Mouse (Mus musculus) urinary bladder, postnatal 36 days (tissue): ENCODE results near the gene Spint1.
A peak's percentile ranks its signal among the peaks of the same experiment; 100 is the strongest.

Experiments used
- DNase-seq, 2 experiments: peaks; one replicate each; pipeline ENCODE4 v3.0.0; 2022; ENCODE audit warnings: low spot score in 2 of 2, mixed read lengths in 1 of 2

Gene Spint1

DNA sequence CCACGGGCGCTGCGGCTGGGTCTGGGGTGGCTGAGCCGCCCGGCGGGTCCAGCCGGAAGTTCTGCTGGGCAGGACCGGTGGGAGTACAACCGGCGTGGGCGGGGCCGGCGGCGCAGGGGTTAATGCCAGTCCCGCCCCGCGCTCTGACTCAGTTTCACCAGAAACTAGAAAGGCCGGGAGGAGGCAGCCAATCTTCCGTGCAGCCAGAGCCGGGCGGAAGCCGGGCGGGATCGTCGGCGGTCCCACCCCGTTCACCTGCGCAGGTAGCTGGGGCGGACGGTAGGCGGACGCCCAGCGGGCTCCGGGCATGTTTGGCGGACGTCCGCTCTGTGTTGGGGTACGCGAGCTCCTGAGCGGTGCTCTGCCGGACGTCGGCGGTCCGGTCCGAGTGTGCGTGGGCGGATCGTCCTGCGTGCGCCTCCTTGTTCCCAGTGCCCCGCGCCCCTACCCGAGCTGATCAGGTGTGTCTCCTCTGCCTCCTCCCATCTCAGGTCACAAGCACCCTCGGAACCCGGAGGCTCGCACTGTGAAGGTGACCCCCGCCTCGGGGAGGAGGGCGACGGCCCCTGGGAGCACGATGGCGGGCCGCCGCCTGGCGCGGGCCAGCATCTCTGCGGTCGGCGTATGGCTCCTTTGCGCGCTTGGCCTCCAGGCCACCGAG lies at the start of gene Spint1:
TSS of gene Spint1 (plus strand) at position 153 of the 661 bp plus-strand sequence.
- DNase-seq: peak; percentile 75 to 79

DNA sequence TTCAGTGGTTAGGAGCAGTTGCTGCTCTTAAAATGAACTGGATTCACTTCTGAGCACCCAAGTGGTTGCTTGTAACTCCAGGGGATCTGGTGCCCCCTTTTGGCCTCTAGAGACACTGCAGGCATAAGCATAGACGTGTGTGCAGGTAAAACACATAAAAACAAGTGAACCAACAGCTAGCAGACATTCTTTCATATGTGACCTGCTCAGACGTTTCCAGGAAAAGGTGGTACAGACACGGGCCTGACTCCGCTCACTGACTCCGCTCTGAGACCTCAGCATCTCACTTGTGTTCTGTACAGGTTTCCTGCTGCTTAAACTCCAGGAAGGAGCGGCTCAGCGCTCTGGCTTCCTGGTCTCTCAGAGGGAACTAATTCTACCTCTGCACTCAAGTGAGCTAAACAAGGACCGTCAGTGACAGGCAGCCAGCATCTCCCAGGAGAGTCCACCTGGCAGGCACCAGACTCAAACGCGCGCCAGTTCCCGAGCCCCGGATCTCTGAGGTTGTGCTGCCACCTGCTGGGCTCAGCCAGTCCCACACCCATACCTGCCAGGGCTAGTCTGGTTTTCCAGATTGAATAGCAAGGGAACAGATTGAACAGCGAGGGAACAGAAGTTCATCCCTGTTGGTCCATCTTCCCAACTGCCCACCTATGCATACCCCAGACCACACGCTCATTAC lies 48.0 kb upstream of the Spint1 start:
- DNase-seq: peak; percentile 77 to 86

DNA sequence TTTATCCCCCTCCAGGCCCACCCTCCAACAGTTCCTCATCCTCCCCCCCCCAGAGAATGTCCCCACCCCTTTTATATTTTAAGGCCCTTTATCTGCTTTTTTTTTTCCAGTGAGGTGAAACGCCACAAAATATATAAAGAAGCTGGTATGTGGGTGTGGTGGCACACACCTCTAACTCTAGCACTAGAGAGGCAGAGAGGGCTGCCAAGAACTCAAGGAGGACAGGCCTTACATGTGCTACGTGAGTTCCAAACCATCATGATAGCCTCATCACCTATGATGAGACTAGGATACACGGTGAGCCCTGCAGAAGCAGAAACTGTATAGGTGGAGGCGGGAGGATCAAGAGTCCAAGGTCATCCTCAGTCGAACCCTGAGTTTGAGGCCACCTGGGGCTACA lies 46.2 kb upstream of the Spint1 start:
- no peak for DNase-seq

DNA sequence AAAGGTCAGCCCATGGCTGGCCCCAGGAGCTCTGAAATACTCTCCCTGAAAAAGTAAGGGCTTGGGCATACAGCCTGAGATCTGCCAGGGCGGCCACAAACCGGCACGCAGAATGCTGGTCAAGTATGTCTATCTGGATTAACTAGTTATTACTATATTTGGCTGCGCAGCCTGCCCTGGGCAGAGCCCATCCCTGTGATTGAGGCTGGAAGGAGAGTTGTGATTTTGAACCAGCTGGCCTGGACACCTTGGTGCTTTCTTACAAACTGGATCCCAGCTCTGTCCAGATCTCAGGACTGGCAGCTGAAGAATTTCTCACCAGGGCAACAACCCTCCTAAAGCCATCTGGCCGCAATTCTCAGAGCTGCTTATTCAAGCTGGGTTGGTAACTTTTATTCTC lies 43.0 kb upstream of the Spint1 start:
- DNase-seq: no peak

DNA sequence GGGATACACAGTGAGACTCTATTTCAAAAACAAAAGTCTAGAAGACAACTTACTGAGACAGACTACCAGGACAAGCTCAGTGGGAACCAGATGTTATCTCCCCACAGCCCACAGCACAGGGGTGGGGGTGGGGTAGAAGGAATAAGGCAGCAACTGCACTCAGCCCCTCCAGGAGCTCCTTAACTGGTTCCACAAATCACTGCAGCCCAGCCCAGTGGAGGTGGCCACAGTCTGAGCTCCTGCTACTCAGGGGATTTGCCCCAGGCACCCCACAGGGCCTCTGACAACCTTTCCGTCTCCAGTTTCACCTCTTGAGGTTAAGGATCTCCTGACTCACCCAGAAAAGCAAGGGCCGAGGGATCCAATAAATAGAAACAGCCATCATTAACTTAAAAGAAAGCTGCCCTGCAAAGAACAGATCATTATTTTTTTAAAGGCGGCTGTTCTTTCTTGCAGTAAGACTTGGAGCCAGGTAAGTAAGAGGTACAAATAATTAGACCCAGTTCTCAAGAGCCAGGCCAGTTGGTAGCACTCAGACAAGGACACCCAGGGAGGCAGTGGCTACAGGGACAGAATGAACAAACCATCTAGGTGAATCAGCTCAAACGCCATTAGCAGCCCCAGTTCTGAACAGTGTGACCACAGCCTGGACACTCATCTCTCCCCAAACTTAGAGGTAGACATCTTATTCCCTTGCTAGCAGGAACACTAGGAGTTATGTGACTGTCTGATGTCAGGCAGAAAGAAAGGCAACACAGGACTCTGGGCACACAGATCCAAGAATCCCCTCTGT lies 40.6 kb upstream of the Spint1 start:
- DNase-seq: peak in 1 of 2 experiments; percentile 18

DNA sequence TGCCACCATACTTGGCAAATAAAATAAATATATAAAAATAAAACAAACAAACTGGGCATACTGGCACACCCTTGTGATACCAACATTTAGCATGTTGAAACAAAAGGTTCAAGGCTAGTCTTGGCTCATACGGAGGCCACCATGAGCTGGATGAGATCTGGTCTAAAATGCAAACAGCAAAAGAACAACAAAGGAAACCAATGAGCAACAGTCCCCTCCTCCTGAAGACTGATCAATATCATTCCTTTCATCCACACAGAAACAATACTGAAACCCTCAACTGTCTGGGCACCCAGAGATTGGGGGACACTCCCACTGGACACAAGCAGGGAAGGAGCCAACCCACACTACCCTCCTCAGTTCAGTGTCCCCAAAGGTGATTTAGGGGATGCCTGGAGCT lies 39.7 kb upstream of the Spint1 start:
- DNase-seq: no peak

DNA sequence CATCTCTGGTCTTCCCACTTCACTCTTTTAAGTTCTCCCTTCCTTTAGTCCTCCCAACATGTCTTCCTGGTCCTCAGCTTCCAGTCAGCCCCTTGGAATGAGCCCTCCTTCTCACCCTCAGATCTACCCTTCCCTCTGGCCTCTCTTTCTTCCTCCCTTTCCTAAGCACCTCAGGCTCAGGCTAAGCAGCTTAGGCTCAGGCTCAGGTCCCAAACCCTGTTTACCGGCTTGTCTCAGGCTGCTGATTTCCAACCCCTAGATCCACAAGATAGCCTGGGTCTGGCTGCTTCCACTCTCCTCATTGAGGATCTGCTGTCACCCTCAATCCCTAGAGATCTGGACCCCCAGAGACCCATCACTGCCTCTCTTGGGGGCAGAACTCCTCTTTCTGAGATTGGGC lies 39.1 kb upstream of the Spint1 start:
- no peak for DNase-seq

DNA sequence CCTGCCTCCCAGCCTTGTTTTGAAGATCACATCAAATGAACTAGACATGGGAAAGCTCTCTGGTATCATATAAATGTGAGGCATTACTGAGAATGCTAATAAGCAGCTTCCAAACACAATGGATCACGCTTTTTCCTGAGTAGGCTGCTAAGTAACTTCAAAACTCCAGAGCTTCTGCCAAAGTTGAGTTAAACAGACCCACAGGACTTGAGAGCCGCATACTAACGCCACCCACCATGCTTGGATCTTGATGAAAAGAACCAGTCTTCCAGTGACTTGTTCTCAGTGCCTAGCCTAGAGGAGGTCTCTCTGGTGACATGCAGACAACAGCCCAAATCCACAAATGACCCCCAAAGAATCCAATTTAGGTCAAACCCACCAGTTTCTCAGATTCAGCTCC lies 38.2 kb upstream of the Spint1 start:
- DNase-seq: no peak

DNA sequence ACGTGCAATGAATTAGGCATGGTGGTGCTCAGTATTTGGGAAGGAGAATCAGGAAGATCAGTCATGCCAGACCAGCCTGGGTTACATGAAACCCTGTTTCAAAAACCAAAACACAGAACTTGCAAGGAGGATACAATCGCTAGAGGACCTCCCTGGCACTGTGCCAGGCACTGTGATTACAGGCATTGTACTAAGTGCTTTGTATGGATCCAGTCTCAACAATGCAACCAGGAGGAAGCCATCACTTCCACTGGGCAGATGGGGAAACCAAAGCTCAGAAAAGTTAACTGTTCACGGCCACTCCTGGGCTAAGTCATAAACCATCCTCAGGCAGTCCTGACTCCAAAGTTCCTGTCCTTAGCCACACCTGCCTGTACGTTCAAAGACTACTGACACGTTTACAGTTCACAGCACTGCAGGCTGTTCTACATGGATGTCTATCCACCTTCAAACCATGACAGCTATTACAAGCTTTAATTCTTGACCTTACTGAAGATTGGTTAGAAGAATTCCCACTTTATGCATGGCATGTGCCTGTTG lies 34.2 kb upstream of the Spint1 start:
- peak in 1 of 2 experiments; percentile 43 for DNase-seq

DNA sequence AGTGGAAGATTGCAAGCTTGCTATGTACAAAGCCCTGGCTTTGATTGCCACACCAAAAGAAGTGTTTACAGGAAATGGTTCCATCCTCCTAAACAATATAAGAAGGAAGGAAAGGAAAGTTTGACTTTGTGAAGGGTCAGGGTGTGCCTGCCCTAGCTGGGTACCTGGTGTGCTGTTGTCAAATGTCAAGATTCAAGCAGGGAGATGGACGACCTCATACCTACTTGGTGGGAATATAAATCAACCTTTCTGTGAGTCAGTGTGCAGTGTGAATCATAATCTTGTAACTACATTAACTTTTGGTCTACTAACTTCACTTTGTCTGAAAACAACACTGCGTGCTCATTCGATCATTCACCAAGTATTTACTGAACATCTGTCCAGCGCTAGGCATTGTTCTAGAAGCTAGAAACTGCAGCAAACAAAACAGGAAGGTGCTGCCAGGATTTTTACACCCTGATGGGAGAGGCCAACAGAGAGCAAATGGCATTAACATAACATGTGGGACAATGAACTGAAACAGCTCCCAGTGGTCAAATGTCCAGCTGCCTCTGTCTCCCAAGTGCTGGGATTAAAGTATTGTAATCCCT lies 33.2 kb upstream of the Spint1 start:
- DNase-seq: peak in 1 of 2 experiments; percentile 28

DNA sequence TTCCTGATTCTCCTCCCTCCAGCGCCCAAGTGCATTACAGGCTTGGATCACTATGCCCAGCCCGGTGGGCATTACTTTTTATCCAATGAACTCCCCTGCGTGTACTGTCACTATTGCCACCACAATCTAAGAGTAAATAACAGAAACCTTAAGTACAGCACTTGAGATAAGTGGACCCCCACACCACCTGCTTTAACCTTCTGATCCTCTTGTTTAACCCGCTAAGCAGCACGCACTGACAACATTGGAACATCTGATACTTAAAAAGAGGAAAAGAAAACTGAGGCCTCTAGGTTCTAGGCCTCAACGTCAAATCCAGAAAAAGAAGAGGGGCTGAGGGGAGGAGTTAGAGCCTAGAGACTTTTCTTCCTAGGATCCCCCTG lies 29.2 kb upstream of the Spint1 start:
- no peak for DNase-seq

DNA sequence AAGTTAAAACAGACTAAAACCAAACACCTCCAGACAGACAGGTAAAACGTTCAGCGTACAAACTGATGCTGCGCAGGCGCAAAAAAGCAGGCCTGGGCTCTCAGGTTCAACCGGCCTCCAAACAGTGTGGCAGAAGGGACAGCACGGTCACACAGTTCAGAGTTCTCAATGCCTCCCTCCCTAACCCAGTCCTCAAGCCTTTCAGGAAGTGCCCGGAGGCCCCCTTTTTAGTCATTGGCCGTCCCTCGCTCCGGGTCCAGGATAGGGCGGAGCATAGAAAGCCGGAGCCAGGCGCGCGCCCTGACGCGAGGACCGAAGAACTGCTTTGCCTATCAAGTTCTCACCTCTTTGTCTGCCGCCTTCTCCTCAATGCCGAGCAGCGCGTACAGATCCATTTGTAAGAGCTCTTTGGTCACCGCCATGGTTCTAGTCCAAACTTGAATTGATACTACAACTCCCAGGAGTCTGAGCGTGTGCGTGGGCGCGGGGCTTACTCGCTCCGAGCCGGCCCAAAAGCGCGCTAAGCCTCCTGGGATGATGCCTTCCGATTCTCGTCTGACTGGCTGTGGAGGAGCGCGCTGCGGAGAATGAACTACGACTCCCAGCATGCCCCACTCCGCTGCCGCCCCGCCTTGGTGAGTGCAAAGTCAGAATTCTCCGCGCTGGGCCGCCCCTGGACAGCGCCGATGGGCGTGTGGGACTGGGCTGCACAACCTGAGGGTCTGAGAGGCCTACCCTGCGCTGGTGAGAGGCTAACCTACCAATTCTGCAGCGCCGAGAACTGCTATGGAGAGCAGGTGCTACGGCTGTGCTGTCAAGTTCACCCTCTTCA lies 28.6 kb upstream of the Spint1 start, which contains the start of the genes Zfyve19 and Dnajc17:
TSS of gene Zfyve19 (plus strand) at position 274 of the 832 bp plus-strand sequence.
TSS of gene Dnajc17 (minus strand) at position 452 of the 832 bp plus-strand sequence.
- DNase-seq: peak; percentile 89 to 97

DNA sequence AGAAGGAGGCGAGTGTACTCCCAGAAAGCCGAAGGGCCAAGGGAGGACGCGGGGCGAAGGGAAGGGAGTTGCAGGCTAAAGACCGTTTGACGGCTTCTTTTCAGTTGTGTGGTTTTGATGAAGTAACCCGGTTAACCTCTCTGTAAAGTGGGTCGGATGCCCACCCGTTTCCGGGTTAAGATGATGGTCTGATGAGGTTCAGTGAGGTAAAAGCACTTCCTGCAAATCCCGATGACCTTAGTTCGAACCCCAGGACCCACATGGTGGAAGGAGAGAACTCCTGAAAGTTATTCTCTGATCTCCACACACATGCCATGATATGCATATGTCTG lies 28.0 kb upstream of the Spint1 start:
- no peak for DNase-seq

DNA sequence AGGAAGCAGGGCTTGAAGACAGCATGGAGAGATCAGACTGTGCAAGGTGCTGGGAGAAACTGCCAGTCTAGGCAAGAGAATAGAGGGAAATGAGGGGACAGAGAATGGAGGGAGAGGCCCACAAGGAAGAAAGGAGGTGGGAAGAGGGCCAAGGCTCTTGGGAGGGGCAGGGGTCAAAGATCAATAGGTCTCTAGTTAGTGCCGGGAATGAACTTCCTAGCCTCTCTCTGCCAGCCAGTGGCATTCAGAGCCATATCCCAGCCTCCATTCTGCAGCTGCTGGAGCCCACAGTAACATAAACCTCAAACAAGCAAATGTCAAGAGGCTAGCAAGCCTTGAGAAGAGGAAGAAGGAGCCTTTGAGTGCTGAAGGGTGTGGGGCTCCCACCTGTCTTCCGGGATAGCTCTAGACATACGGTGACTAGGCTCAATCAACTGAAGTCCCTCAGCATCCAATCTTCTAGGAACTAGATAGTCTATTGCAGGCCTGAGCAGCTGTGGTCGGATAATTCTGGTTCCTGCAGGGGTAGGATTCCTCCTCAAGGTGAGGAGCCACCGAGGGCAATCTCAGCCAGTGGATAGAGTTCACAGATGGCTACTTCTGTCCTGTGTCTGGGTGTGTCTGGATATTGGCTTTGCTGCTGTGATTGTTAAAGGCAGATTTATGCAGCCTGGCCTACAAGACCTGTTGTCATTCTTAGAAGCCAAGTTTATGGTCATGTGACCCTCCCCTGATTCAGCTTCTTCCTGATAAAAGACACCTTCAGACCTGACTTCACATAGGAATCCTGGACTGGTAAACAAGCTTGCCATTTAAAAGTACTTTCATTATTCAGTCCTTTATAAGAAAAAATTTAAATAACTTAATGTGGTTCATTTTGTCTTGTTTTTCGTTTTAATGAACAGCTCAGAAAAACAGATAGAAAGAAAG lies 7.1 kb upstream of the Spint1 start, which contains the start of gene Ppp1r14d:
TSS of gene Ppp1r14d (minus strand) at position 132 of the 930 bp plus-strand sequence.
- no peak for DNase-seq

DNA sequence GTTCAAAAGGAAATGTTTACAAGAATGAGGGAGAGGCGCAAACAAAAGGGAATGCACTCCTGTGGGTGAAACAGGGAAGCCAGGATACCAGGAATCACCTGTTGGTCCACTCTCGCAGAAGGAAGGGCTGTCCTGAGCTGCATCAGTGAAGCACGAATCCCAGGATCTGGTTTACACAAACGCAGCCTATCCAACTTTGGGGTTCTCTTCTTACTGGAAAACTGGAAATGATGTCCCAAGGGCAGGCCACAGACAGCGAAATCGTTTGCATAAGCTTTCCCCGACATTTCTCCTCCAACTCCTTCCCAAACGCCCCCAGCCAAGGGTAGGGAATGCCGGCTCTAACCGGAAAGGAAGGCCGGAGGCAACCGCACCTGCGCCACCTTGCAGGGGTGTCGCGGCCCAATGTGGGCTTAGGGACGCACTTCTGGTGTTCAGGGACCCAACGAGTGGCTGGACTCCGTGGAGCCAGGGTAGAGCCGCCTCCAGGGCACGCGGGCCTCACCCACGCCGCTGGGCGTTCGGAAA lies 416 bp upstream of the Spint1 start:
- no peak for DNase-seq

DNA sequence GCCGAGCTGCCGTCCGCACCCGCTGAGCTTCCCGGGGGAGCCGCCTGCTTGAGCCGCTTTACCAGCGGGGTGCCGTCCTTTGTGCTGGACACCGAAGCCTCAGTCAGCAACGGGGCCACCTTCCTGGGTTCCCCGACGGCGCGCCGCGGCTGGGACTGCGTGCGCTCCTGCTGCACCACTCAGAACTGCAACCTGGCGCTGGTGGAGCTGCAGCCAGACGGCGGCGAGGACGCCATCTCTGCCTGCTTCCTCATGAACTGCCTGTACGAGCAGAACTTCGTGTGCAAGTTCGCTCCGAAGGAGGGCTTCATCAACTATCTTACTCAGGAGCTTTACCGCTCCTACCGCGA lies 684 bp downstream of the Spint1 start:
- no peak for DNase-seq

DNA sequence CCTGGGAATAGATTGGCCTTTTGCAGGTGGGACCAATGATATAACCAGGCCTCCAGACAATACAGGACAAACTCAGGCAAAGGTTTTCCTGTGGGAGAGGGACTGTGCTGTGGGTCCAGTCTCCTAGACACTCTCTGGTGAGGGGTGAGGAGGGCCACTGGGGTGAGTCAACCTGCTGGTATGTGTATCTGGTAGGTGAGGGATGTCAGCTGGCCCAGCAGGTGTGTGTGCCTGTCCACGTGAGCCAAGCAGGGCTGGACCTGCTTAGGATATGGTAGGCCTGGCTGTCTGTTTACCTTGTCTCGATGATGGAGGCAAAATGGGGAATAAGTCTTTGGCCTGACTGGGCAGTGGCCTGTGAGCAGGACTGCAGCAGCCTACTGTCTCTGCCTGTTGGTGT lies 1.5 kb downstream of the Spint1 start:
- DNase-seq: peak; percentile 58 to 80

DNA sequence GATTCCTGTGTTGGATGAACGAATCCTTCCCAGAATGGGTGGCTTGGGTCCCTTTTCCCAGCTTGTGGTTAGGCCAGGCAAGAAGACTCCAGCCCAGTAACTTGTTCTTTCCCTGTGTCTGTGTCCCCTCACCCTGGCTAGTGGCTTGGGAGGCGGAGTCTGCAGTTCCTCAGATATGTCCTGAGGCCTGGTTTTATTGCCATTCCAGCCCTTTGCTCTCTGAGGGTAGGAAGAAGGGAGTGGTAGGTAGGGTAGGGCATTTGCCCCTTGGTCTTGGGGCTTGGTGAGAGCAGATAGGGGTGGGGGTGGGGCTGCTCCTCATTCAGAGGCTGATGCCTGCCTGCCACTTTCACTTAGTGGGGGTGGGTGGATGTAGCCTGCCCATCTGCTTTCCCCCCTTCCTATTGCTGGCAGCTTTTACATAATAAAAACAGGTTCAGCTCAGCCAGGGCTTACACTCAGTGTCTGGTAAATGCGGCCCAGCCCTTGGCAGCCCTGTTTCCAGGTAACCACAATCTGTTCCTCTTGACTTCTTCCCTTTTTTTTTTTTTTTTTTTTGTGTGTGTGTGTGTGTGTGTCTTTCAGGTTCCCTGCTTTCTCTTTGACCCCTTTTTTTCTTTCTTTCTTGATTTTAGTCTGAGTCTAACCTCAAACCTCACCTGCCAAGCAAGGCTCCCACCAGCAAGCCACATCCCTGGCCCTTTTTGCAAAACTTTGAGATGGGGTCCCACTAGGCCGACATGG lies 3.1 kb downstream of the Spint1 start:
- DNase-seq: no peak

DNA sequence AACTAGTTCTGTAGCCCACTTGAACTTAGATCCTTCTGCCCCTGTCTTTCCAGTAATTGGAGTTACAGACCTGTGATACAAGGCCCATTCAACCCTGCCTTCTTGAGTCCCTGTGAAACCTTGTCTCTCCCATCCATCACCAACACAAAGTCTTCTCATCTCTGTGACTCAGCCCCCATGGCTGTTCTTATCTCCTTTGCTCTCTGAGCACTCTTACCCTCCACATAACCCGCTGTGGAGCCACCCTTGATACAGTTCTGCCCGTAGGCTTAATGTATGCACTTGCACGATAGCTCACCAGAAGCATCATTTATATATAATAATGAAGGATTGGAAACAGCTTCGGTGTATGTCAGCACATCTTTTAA lies 3.6 kb downstream of the Spint1 start:
- no peak for DNase-seq
